Mouse (Mus musculus): ENCODE data around the gene Tiam2.
"Not testable (repeated sequence)": the region's sequence is repeated elsewhere in the genome, so short reads cannot be mapped to it uniquely, and the experiment has no call there.

The Tiam2 gene

GRCm38 (mm10) chr17:3344872-3345271 is 18.5 kb downstream of the Tiam2 start:
- DNase-seq (ENCODE audit: low read depth) = no peak

- no peak for DNase-seq (ENCODE audit: low read depth)
These were observed 19.0 kb downstream of the Tiam2 start for GRCm38 (mm10) chr17:3345276-3345885.

DNA sequence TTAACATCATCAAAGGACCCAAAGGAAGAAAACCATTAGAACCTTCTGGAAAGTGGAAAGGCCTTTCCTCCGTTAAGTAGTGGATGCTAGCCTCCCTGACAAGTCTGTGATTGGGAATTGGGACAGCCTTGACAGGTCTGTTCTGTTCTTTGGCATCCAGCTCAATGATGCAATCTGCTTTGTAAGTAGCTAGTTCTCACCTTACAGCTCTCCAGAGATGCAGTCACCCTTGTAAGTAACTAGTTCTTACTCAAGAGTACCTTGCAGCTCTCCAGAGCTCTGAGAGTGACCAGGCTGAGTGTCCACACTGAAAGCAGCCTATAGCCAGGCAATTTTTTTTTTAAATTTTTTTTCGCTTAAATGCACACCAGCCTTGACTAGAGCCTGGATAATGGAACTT is 21.4 kb downstream of the Tiam2 start:
- no peak for DNase-seq (ENCODE audit: low read depth)

DNA sequence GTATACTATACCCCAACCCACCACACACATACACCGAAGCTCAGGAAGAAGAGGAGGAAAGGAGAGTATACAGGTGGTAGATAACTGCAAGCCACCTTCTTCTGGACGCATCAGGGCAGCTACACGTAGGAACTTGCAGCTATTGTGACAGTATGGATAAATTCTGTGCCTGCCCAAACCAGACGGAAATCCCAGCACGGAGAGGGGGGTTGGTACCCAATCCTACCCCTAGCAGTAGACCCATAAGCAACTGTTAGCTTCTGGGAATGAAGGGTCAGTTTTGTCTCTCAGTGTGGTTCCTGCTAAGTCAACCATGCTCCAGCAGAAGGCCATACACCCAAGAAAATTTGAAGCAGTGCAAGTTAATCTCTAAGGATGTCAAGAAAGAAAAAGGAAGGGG is 23.0 kb downstream of the Tiam2 start:
- DNase-seq (ENCODE audit: low read depth) = no peak

DNA sequence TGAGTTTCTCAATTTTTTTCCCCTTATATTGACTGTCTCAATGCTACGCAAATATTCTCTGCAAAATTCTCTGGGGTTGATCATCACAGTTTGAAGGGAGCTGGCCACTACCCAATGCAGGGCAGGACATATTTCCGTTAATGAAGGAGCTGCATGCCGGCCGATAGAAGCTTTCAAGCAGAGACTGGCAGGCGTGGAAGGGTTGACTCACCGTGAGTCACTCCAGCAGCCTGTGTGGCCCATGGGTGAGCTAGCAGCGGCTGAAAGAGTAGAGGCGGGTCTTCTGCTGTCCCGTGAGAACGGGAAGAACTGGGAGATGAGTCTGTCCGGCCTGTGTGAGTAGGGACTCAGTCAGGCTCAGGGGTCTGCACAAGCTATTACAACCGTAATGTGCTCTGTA is 23.6 kb downstream of the Tiam2 start:
- DNase-seq (ENCODE audit: low read depth) = no peak

GRCm38 (mm10) chr17:3350405-3350804 is 24.0 kb downstream of the Tiam2 start:
- DNase-seq (ENCODE audit: low read depth) = no peak

DNA sequence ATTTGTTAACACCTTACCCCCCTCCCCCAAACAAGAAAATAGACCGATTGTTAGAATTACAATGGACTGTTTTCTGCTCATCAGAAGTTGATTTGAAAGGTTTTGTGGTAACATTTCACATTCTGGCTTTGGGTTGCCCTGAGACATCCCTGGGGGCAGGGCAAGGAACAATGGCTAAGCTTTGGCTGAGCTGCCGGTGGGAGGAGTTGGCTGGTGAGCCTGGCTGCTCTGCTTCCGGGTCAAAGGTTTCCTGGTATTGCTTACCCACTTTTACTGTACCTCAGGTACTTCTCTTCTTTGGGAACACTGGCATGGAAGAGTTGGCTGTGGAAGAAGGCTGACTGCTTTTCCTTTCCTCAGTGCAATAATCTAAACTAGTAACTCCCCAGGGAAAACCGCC is 25.3 kb downstream of the Tiam2 start:
- no peak for DNase-seq (ENCODE audit: low read depth)

DNA sequence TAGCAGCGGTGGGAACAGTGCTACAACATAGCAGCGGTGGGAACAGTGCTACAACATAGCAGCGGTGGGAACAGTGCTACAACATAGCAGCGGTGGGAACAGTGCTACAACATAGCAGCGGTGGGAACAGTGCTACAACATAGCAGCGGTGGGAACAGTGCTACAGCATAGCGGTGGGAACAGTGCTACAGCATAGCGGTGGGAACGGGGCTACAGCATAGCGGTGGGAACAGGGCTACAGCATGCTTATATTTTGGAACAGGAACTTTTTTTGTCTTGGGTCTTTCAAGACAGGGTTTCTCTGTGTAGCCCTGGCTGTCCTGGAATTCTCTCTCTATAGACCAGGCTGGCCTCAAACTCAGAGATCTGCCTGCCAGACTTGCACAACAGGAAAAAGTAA is 26.8 kb downstream of the Tiam2 start:
- DNase-seq (ENCODE audit: low read depth) = not testable (repeated sequence)

DNA sequence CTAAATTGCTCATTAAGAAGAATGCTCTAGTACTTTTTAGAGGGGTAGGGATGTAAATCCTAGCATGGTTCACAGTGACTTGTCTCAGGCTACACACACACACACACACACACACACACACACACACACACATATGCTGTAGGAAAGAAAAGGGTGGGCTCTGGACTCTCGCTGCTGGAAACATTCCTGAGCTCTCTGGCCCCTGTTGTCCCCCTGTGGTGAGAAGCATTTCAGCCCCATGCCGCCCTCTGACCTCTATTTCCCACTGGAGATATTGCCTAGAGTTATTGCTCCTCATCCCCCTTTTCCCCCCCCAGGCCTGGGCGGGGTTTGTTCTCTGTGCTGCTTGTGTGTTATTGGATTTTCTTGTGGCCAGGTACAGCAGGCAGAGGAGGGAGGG is 28.5 kb downstream of the Tiam2 start:
- no peak for DNase-seq (ENCODE audit: low read depth)

- DNase-seq (ENCODE audit: low read depth) = no peak
These were observed 30.4 kb downstream of the Tiam2 start for GRCm38 (mm10) chr17:3356633-3357365.

DNA sequence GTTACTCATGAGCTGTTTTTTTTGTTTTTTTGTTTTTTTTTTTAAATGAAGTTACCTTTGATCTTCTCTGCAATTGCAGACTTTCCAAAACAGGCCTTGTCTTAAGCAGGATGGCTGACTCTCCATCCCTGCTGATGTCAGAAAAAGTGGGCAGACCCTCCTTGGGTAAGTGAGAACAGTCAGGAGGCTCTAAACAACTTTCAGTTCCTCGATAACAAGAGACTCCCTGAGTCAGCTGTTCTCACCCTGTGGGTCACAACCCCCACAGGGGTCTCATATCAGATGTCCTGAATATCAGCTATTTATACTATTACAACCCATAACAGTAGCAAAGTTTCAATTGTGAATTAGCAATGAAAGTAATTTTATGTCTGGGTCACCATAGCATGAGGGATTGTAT is 33.9 kb downstream of the Tiam2 start:
- DNase-seq (ENCODE audit: low read depth) = no peak

- no peak for DNase-seq (ENCODE audit: low read depth)
These were observed 35.4 kb downstream of the Tiam2 start for GRCm38 (mm10) chr17:3361751-3362150.

DNA sequence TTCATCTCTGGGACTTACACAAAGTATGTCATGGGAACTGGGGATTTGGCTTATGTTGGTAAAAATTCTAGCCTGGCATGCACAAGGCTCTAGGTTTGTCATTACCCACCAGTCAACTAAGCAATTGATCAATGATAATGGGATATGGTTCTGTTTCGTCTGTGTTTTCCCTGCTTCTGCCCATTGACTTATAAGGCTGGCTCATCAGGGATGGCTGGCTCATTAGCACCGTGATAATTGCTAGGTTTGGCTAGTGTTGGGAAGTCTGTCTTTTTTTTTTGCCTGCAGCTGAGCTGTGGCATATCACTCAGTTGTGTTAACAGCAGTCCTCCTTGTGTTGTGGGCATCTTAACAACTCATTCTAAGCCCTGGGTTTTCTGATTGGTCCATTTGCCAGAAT is 36.8 kb downstream of the Tiam2 start:
- no peak for DNase-seq (ENCODE audit: low read depth)

DNA sequence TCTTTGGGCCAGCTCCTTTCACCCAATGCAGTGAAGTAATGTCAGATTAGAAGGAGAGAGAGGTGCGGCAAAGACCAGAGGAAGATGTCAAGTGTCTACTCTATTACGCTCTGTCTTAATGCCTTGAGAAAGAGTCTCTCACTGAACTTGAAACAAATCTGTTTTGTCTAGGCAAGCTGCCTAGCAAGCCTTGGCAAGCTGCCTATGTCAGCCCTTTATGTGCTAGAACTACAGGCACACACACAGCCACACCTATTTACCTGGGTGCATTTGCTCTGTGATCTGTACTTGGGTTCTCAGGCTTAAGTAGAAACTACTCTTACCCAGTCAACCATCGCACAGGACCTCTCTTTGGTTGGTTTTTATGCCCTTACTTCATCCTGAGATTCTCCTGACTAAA is 40.4 kb downstream of the Tiam2 start:
- DNase-seq (ENCODE audit: low read depth) = no peak

GRCm38 (mm10) chr17:3368386-3368785 is 42.0 kb downstream of the Tiam2 start:
- DNase-seq (ENCODE audit: low read depth) = no peak

GRCm38 (mm10) chr17:3369631-3370030 is 43.3 kb downstream of the Tiam2 start:
- no peak for DNase-seq (ENCODE audit: low read depth)

DNA sequence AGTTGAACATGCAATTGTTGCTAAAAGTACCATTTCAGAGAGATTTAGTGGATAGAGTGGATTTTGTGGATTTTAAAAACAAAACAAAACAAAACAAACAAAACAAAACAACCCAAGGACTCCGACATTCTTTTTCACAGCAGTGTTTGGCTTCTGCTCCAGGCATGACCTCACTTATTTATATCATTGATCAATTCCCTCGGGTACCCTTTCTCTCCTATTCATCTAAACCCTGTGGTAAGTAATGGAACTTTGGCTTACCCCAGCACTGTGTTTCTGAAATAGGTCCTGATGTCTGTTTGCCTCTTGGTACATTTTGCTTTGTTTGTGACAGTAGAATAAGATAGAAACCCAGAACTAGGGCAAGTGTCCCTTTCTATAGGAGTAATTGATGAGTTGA is 52.2 kb downstream of the Tiam2 start:
- no peak for DNase-seq (ENCODE audit: low read depth)

- DNase-seq (ENCODE audit: low read depth) = no peak
These were observed 53.6 kb downstream of the Tiam2 start for GRCm38 (mm10) chr17:3379753-3380588.

- DNase-seq (ENCODE audit: low read depth) = no peak
These were observed 59.0 kb downstream of the Tiam2 start for GRCm38 (mm10) chr17:3385391-3385790.

DNA sequence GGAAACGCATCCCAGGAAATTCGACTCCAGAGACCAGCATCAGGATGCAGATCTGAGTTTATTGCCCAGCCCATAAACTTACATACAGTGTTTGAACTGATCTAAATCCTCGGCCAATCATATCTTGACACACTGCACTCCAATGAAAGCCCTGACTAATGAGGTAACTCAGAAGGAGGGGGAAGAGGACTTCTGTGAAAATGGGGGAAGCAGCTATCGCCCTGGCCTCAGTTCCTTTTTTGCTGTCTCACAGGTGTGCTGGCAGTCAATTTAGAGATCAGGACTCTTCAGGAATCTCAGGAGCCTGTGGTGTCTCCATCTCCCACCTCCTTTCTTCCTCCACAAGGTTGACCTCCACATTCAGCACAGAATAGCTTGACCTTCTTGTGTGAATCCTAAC is 61.4 kb downstream of the Tiam2 start:
- DNase-seq (ENCODE audit: low read depth) = no peak

DNA sequence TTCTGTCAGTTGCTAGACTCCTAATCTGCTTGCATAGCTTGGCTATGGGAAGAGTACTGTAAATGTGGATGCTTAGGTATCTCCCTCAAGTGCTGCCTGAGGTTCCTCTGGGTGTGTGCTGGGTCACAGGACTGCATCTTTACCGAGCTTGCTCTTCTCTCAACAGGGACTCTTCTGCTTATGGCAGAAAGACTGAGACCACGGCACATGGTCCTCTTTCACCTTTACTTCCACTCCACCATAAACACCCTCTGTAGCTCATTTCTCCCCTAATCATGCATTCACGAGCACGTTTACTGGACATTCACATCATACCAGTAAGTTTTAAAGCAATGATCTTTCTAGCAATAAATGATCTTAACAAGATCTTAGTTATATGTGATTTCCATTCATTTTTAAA is 63.4 kb downstream of the Tiam2 start:
- DNase-seq (ENCODE audit: low read depth) = no peak

GRCm38 (mm10) chr17:3393981-3394380 is 67.6 kb downstream of the Tiam2 start:
- no peak for DNase-seq (ENCODE audit: low read depth)

DNA sequence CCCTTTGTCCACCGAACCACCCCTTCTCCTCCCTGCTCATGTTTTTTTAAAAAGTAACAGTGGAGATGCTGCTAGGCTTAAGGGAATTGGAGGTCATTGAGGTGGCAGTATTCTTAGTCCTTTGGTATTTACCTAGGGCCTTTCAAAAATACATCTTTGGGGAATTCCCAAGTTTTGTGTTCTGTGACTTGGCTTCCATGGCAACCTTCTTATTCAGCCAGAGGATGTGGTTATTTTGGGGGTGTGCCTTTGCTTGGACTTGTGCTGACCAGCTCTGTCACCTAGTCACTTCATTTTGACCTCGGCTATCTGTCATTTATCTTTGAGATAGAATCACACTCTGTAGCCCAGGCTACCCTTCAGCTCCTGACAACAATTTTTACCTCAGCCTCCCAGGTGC is 68.6 kb downstream of the Tiam2 start:
- no peak for DNase-seq (ENCODE audit: low read depth)
